Mouse (Mus musculus): ENCODE measurements around the gene Sox6. TPM values are rescaled to one million over a fixed set of nuclear protein-coding genes. Genes with fewer than 3 reads are reported as not detected.

The Sox6 gene
- total and polyA plus RNA-seq, 3 experiments, result 0.09 to 1.3 (median 0.90) TPM

GRCm38 (mm10) chr7:115453042-115453712 is 585.4 kb downstream of the Sox6 start:
- dilution Hi-C loops (cut with MboI; ENCODE audit: extremely low pct_ligation_motif_present, extremely low pct_unique_long_range_greater_than_20kb, low sequenced_read_pairs), result no loop called here
- H3K4me3 ChIP-seq (replicated peaks in 1 of 3; ENCODE audit: low read depth in 2 of 3, low read length in 2 of 3, poor library complexity in 1 of 3), result no peak overlapping the region

GRCm38 (mm10) chr7:115450431-115451195 is 588.0 kb downstream of the Sox6 start:
- Histone ChIP-seq H3K4me3 (replicated peaks in 1 of 3; ENCODE audit: low read depth in 2 of 3, low read length in 2 of 3, poor library complexity in 1 of 3) (no peak overlapping the region), H3K4me1 (ENCODE audit: control insufficient read depth in 1 of 2, insufficient read depth in 2 of 2) (no peaks in the 10 kb centered on the region; a peak in 1 of 4 replicates), H3K79me2 (replicated peaks; ENCODE audit: control insufficient read depth, extremely low read depth, insufficient read depth, poor library complexity, severe bottlenecking) (no peaks in the 10 kb centered on the region), H3K36me3 (replicated peaks in 1 of 2; ENCODE audit: control insufficient read depth in 1 of 2, insufficient read depth in 1 of 2, low read length in 1 of 2) (no peaks in the 10 kb centered on the region), H3K4me2 (ENCODE audit: insufficient read depth, low read depth, poor library complexity, severe bottlenecking) (no peak overlapping the region), H3K9ac (ENCODE audit: insufficient read depth, low read depth) (no peak overlapping the region), H3K27ac (ENCODE audit: insufficient read depth, low read depth) (no peak overlapping the region), H3K9me3 (replicated peaks; ENCODE audit: low read length) (no peaks in the 10 kb centered on the region), H3K27me3 (replicated peaks) (no peaks in the 10 kb centered on the region)
- TF ChIP-seq MYC (IDR thresholded peaks at IDR 0.05; ENCODE audit: low read depth, low read length), result no peak
- no peak for TF ChIP-seq CHD1 (IDR thresholded peaks at IDR 0.05; ENCODE audit: low read depth, low read length)
- TF ChIP-seq TCF12 (IDR thresholded peaks at IDR 0.05; ENCODE audit: low read depth, low read length), result no peak
- TF ChIP-seq MAX (IDR thresholded peaks at IDR 0.05; ENCODE audit: low read length), result no peak
- no peak for TF ChIP-seq SIN3A (IDR thresholded peaks at IDR 0.05; ENCODE audit: low read length)
- TF ChIP-seq ZNF384 (IDR thresholded peaks at IDR 0.05; ENCODE audit: low read depth, low read length), result no peak
- TF ChIP-seq JUND (conservative IDR thresholded peaks at IDR 0.05; ENCODE audit: low read depth, low read length), result no peak
- no peak for TF ChIP-seq PAX5 (IDR thresholded peaks at IDR 0.05; ENCODE audit: low read length)
- no peak for TF ChIP-seq RCOR1 (conservative IDR thresholded peaks at IDR 0.05; ENCODE audit: low read depth, low read length)
- TF ChIP-seq USF2 (conservative IDR thresholded peaks at IDR 0.05; ENCODE audit: low read depth, low read length), result no peak
- TF ChIP-seq CHD2 (IDR thresholded peaks at IDR 0.05; ENCODE audit: low read length), result no peak
- TF ChIP-seq KAT2A (IDR thresholded peaks at IDR 0.05; ENCODE audit: insufficient replicate concordance, low read length), result no peak
- TF ChIP-seq MAFK (IDR thresholded peaks at IDR 0.05; ENCODE audit: insufficient replicate concordance, low read length), result no peak
- TF ChIP-seq MXI1 (IDR thresholded peaks at IDR 0.05; ENCODE audit: low read depth, low read length), result no peak
- no peak for TF ChIP-seq UBTF (IDR thresholded peaks at IDR 0.05; ENCODE audit: low read depth, low read length)
- TF ChIP-seq HCFC1 (IDR thresholded peaks at IDR 0.05; ENCODE audit: low read depth, low read length), result no peak
- no peak for TF ChIP-seq GABPA (IDR thresholded peaks at IDR 0.05; ENCODE audit: insufficient replicate concordance, low read depth, low read length)
- no peak for TF ChIP-seq ZMIZ1 (IDR thresholded peaks at IDR 0.05; ENCODE audit: low read depth, low read length)
- TF ChIP-seq POLR2AphosphoS2 (IDR thresholded peaks at IDR 0.05; ENCODE audit: low read depth, low read length), result no peak
- no peak for TF ChIP-seq MAZ (IDR thresholded peaks at IDR 0.05; ENCODE audit: low read depth, low read length)
- DNase-seq (ENCODE audit: extremely low read depth), result no peak
- dilution Hi-C loops (cut with MboI; ENCODE audit: extremely low pct_ligation_motif_present, extremely low pct_unique_long_range_greater_than_20kb, low sequenced_read_pairs) (no loop called here), in situ Hi-C loops (cut with MboI; ENCODE audit: low pct_ligation_motif_present, low pct_unique_long_range_greater_than_20kb, low sequenced_read_pairs) (no loop called here)

More at GRCm38 (mm10) chr7:115453042-115453712, 585.4 kb downstream of the Sox6 start:
- Histone ChIP-seq H3K27ac (ENCODE audit: insufficient read depth, low read depth) (no peak overlapping the region), H3K4me1 (ENCODE audit: control insufficient read depth in 1 of 2, insufficient read depth in 2 of 2) (no peaks in the 10 kb centered on the region; a peak in 1 of 4 replicates), H3K4me2 (ENCODE audit: insufficient read depth, low read depth, poor library complexity, severe bottlenecking) (no peak overlapping the region), H3K27me3 (replicated peaks) (no peaks in the 10 kb centered on the region), H3K79me2 (replicated peaks; ENCODE audit: control insufficient read depth, extremely low read depth, insufficient read depth, poor library complexity, severe bottlenecking) (no peaks in the 10 kb centered on the region), H3K36me3 (replicated peaks in 1 of 2; ENCODE audit: control insufficient read depth in 1 of 2, insufficient read depth in 1 of 2, low read length in 1 of 2) (no peaks in the 10 kb centered on the region), H3K9ac (ENCODE audit: insufficient read depth, low read depth) (no peak overlapping the region), H3K9me3 (replicated peaks; ENCODE audit: low read length) (no peaks in the 10 kb centered on the region)
- TF ChIP-seq ZKSCAN1 (IDR thresholded peaks at IDR 0.05; ENCODE audit: borderline replicate concordance, low read depth, low read length) (no peak), SMC3 (IDR thresholded peaks at IDR 0.05; ENCODE audit: low read depth, low read length) (peak; percentile 76), NRF1 (IDR thresholded peaks at IDR 0.05; ENCODE audit: low read depth, low read length) (no peak), CTCF (conservative IDR thresholded peaks at IDR 0.05 in 1 of 2, IDR thresholded peaks at IDR 0.05 in 1 of 2; ENCODE audit: low read depth in 2 of 2, low read length in 2 of 2) (peak; percentile 33 to 71; a peak in 3 of 4 replicates), RAD21 (IDR thresholded peaks at IDR 0.05; ENCODE audit: low read depth, low read length) (peak; percentile 45)
- peak; percentile 33 for DNase-seq (ENCODE audit: extremely low read depth)
- in situ Hi-C loops (cut with MboI; ENCODE audit: low pct_ligation_motif_present, low pct_unique_long_range_greater_than_20kb, low sequenced_read_pairs), result no loop called here
